Mouse (Mus musculus): ENCODE data around the gene Ntrk2.
A peak's percentile ranks its signal among the peaks of the same experiment; 100 is the strongest.

Gene Ntrk2

DNA sequence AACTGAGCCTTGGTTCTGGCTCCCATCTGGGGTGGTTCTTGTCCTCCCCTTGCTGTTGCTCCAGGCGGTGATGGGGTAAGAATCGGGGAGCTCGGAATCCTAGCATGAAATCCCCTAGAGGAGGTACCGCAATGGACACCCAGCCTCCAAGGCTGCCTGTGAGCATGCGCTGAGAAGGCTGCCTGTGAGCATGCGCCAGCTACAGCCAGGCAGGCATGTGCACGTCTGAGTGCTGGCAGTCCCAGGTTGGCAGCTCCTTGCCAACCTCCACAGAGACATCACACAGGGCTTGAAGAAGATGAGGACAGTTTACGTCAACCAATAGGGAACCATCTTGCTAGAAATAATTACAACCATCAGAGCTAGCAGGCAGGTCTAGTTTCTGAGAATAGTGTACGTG lies 37.5 kb downstream of the Ntrk2 start:
- DNase-seq: no peak

DNA sequence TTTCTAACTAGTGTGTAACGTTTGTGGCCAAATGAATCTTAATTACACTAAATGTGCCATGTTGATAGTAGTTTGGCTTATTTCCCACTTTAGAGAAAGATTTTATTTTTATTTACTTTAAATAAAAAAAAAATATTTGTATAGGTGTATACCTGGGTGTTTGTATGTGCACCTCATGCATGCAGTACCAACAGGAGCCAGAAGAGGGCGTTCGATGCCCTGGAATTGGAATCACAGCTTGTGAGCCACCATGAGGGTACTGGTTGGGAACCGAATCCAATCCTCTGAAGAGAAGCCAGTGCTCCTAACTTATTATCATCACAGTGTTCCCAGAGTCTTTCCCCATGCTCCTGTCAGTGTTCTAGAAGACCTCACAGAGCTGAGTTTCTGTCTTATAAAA lies 42.2 kb downstream of the Ntrk2 start:
- no peak for DNase-seq

DNA sequence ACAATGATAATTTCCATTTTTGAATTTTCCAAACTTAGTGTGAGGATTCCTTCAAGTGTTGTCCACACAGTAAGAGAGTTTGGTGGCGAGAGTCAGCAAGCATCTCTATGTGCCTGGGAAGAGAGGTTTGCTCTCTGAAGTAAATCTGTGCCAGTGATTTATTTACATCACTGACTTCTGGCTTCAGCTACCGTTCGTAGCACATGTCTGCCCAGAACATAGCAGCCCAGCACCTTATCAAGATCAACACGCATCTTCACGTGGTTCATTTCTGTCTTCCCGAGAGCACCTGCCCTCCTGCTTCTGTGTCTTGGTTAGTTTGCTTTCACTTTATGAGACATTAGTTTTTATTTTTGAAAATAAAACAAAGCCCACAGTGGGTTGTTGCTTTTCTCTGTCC lies 47.3 kb downstream of the Ntrk2 start:
- no peak for DNase-seq

DNA sequence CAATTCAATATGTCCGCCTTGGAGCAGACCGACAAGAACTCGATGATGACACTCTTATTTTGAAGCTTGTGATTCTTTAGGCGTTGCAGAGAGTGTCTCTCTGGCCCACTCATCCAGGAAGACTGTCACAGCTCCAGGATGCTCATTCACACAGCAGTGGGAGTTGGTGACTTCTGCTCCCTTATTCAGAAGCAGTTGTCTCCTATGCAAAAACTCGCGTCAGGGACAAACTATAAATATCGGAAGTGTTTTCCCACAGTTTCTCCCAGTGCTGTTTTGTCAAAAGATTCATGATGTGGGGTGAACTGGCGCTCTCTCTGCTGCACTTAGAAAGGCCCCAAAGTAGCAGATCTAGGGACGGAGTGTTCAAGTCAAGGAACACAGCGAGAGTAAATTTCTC lies 59.9 kb downstream of the Ntrk2 start:
- no peak for DNase-seq

DNA sequence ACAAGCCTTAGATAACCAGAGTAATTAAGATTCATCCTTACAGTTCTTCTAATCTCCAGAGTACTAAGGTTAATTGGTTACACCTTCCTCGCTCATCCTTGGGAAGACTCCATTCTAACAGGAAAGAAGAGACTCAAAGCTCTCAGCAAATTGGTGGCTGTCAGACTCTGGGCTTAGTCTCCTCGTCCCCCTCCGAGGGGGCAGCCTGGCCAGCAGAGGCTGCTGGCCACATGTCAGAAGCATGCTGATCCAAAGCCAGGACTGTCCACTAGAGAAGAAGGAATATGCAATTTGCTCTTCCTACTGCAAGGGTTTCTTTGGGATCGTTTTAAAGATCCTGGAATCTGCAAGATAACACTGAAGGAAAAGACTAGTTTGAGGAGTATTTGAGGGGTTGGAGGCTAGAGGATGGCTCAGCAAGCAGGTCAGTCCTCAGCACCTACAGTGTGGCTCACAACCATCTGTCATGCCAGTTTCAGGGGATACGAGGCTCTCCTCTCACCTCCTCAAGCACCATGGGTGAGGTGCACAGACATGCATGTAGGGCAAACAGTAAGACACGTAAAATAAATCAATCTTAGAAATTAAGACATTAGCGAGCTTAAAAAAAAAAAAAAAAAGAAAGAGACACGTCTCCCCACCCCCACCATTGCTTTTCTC lies 60.5 kb downstream of the Ntrk2 start:
- peak; percentile 40 for DNase-seq

DNA sequence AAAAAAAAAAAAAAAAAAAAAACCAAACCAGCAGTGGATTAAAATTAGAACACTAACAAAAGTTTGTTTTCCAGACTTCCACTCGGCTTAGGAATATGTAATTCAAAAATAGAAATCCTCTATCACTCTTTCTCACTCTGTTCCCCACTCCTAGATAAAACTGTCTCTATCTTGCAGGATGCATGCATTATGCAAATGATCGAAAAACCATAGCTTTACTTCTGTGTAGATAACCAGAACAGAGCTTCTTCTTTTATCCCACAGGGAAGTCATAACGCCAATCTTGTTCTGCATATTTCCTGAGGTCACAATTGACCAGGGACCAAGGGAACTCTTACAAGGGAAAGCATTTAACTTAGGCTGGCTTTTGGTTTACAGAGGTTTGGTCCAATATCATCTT lies 76.1 kb downstream of the Ntrk2 start:
- DNase-seq: no peak

DNA sequence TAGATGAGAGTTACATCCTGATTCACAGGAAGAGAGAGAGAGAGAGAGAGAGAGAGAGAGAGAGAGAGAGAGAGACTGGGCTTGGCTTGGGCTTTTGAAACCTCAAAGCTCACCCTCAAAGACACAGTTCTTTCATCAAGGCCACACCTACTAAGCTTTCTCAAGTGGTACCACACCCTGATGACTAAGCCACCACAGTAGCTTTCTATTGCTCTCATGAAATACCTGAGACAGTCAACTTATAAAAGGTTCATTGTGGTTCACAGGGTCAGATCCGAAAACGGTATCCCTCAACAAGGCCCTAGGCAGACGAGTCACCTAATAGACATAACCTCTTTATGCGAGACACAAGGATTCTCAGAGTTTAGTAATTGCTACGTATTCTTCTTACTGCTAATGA lies 76.5 kb downstream of the Ntrk2 start:
- DNase-seq: no peak

DNA sequence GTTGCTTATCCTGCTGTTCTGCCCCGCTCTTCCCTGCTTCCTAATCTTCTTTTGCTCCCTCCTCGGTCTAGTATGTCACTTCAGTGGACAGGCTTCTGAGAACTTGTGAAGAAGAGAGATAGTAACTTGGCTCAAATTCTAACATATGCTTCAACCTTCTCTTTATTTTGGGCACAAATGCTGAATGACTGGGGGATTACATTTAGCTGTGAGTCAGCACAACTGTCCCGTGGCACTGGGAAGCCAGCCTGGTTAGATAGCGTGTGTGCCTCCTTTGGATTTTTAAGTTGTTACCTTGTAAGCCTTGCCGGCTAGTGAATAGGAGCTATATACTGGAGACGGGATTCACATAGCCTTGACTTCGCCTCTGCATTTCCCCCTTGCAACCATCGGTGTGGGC lies 79.7 kb downstream of the Ntrk2 start:
- DNase-seq: no peak

DNA sequence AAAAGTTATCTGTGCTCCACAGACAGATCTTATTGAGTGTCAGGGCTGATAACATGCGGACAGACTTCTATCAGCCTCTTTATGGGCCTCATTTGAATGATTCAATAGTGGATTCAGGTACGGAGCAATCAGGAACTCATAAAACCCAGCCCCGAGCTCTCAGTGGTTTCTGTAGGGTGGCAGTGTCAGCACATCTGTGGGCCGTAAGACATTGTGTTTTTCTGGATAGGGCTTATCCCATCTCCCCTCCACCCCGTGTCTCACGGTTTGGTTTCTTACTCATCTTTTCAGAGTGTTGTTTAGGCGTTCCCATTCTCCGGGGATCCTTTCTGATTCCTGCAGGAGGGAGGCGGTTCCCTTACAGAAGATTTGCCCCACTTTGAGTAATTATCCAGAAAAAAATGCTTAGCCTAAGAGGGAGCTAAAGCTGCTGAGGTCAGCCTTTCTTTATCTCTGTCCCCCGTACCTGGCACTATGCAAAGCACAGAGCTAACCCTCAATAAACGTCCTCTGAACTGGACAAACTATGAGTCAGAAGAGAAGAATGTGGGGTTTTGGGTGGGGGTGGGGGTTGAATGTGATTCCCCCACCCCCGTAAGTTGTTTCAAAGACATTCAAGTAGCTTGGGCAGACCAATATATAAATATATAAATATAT lies 90.0 kb downstream of the Ntrk2 start:
- no peak for DNase-seq

DNA sequence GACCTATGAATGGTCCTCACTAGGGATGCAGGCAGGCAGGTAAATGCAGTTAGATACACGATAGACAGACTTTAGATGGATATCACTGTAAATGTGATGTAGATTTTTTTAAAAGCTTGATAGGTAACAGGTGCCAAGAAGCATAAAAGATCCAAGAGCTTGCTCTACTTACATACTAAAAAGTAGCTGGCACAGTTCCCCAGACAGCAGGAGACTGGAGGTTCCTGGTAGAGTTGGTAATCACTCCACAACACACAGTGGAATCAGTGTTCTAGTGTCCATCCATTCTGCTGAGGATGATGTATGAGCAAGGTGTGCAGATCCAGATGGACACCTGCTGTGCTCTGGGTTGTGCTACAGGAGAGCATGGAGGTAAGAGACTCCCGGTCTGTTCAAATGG lies 93.0 kb downstream of the Ntrk2 start:
- no peak for DNase-seq

DNA sequence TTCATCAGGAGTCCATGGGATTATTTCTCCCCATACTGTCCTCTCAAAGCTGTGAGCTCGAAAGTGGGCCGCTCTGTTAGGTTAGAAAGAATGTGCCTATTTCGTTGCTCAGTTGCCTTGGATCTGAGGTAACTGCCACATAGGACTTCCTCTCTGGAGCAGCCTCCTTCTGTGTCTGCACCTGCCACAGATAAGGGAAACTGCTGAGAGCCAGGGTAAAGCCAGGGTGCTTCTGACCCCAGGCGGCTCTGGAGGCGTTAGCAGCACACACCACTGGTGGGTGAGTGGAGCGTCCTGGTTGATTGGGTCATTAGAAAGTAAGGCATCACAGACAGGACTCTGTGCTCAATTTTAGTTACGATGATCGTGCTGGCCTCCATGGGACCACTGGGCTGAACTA lies 95.9 kb downstream of the Ntrk2 start:
- DNase-seq: no peak

DNA sequence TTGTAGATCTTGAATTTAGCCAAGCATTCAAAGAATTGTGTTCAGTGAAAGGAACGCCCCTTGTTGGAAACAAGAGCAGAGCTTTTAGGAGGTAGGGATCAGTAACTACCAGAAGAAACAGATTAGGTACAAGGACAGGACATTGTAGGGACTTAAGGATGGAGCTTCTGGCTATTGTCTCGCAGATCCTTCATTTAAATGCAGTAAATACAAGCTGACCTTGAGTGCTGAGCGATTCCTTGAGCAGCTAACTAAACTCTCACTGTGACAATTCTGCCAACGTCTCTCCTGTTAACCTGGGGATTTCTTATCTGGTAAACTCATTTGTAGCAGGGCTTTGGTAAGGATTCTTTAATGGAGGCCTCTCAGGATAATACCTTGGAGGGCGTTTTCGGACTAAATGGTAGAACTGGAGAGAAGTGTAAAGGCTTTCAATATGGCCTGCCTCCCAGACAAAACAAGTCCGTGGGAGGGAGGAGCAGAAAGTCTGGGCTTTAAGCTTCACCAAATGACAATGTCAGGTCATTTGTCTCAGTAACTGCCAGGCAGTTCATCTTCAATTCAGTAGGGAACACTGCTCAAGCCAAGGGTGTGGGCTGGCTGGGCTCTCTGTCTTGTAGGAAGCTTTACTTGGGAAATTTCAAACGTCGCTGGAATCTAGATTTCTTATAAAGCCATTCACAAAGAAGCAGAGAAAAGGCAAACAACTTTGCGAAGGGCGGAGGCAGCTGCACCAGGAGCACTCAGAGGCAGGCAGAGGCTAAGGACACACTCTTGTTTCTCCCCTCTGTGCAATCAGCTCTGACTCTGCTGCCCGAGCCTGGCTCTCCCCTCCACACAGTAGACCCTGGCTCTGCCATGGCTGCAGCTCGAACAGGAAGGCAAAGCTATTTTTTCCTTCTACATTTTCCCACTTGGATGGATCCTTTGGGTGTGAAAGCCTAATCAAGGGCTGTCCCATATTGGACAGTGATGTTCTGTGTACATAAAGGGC lies 98.7 kb downstream of the Ntrk2 start:
- DNase-seq: no peak

DNA sequence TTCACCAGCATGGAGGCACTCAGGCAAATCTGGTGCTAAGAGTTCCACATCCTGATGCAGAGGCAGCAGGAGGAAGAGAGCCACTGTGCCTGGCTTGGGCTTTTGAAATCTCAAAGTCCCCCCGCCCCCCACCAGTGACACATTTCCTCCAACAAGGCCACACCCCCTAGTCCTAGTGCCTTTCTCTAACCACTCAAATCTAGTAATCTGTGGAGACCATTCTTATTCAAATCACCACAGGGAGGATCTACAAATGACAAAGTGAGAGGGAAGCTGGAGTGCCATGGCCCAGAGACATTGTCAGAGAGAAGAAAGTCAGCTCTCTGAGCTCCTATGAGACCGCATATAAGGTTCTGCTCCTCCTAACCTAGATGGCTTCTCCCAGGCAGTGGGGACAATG lies 105.6 kb downstream of the Ntrk2 start:
- DNase-seq: no peak

DNA sequence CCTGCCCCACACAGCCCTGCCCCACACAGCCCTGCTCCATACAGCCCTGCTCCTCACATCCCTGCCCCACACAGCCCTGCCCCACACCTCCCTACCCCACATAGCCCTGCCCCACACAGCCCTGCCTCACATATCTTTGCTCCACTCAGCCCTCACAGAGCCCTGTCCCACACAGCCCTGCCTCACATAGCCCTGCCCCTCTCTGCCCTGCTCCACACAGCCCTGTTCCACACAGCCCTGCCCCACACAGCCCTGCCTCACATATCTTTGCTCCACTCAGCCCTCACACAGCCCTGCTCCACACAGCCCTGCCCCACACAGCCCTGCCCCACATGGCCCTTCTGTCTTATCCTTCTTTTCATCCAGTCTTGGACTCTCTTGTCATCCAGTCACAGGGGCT lies 106.2 kb downstream of the Ntrk2 start:
- DNase-seq: no peak

DNA sequence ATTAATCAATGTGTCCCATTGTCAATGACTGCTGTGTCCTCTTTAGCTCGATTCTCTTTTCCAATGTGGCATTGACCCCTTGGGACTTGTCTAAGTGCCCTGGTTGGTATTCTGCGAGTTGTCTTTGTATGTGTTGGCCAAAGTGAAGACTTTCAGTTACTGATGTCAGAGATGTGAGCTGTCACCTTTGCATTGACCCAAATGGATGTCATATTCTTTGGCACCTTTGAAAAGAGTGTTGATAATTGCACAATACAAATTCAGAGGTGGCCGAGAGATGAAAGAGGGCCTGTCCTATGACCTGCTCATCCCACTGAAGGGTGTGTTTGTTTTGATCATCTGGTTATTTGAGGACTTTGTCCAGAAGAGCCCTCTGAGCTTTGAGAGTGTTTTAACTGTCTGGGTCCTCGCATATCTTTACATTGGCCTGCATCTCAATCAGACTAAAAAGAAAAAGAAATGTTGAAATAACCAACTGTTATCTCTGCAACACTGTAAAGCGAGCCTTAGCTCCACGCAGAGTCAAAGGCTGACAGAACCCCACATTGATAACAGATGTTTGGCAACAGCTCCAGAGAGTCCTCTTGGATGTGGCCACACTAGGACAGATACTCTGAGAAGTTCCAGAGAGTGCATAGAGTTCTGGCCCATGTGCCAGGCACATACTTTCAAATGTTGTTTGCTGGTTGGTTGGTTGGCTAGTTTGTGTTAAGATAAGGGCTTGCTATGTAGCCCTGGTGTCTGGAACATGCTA lies 107.9 kb downstream of the Ntrk2 start:
- DNase-seq: no peak

DNA sequence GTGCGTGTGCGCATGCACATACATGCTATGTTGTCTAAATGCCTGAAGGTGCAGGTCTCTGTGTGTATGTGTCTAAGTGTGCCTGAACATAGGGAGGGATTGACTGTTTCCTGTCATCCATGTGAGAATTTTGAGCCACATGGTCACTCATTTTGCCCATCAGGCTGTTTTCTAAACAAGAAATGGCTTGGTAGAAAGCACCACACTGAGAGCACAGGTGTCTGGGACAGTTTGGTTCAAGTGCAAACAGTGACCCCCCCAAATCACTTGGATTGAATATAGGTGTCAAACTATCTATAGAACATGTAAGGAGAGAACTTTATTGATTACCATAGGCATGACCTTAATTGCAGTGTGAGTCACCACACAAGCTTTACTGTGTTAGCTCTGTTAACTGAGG lies 110.0 kb downstream of the Ntrk2 start:
- DNase-seq: no peak

DNA sequence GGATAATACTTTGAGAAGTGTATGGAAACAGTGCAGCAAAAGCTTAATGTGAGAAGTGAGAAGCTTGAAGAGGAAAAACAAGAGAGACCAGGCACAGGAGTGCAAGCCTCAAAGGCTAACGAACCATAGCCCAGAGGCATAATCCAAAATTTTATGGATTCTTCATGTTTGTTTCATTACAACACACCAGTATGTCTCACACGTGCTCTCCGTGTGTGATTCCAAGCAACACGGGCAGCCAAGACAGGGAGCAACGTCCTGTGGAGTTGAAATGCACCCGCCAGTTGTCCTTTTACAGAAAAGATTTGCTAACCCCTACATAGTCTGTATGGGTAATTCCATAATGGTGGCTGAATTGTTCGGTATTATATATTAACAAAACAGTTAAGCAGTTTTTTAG lies 113.9 kb downstream of the Ntrk2 start:
- no peak for DNase-seq

DNA sequence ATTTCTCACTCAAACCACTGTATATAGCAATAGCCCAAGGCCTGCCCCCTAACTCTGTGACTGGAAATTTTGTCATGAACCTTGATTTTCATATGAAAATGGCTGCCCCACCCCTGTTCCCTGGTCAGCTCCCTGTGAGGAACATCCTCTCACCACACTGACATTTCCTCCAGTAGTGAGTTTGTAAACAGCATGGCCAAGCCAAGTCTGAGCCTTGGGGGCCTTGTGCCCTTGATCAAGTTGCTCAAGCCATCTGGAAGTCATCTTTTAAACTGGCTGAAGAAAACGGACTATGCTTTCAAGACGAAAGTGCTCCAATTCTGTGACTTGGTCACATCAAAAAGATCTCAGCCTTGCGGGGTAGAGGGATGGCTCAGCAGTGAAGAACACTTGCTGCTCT lies 114.9 kb downstream of the Ntrk2 start:
- DNase-seq: peak; percentile 26

DNA sequence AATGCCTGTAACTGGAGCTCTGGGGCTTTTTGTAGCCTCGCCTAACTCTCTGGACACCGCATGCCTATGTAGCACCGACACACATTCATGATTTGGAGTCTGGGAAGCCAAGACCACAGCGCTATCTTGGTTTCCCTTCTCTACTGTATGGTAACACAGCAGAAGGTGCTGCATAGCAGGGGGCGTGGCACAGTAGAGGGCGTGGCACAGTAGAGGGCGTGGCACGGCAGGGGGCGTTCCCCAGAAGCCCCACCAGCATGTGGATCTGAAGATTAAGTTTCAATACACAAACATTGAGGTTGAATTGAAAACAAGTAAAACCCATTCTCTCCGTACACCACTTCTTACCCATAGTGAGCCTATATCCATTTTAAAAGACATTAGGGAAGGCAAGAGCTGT lies 115.3 kb downstream of the Ntrk2 start:
- no peak for DNase-seq

DNA sequence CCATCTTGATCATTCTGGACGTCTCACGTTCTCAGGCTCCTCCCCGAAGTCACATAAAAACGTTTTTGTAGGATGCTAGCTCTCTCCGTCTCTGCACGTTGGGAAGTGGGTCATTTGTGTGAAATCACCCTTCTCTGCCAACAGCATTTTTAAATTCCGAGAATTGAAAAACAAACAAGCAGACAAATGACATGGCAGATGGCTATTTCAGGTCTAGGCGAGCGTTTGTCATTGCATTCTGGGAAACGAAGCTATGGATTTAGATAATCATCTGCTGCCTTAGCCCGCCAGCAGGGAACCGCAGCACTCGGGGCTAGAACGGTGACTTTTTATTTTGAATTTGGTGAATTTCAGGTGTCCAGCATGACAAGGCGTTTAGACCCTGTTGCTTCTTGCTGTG lies 115.8 kb downstream of the Ntrk2 start:
- DNase-seq: no peak

DNA sequence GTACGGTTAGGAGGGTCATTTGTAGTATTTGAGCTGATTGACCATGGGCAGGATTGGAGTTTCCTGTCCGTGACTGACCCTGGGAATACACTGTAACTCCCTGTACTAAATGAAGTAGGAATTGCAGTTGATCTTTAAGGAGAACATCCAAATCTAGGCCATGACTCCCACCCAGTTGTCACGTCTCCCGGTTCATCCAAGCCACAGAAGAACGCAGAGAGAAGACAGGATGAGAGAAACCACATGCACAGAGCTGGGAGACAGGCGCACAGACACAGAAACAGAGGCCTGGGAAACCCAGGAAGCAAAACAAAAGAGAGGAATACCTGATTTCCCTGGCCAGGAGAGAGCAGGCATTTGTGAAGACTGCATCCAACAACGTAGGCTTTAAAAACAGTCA lies 117.1 kb downstream of the Ntrk2 start:
- no peak for DNase-seq

DNA sequence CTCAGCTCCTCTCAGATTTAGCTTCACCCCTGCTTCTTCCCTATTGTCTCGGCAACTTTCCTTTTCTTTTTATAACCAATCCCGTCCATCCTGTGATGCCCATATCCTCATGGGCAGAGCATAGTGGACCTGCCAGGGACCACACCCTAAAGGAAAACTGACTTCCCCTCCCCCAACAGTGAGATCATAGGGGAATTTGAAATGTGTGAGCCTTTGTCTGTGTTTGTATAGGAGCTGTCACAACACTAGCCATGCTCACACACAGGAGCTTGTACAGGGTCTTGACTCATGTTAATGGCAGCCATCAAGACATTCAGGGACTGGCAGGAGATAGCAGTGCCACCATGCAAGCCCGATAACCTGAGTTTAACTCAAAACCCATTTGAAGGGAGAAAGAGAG lies 118.1 kb downstream of the Ntrk2 start:
- peak; percentile 63 for DNase-seq

DNA sequence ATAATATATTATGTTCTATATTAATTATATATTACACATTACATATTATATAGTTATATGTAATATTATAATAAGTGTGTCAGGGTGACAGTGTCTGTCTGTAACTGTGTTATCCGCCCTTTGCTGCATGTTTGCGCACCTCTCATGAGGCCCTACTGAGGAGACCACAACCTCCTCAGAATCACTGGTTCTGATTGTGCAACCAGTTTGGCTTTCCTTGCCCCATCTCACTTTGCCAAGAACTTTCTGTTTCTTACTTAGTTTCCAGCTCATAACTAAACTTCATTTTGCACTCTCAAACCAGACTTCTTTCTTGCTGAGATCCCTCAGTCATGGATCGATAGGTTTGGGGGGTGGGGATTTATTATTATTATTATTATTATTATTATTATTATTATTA lies 120.8 kb downstream of the Ntrk2 start:
- no peak for DNase-seq

Measured in lung, postnatal 10 days (tissue).